In the genomic region with DNA sequence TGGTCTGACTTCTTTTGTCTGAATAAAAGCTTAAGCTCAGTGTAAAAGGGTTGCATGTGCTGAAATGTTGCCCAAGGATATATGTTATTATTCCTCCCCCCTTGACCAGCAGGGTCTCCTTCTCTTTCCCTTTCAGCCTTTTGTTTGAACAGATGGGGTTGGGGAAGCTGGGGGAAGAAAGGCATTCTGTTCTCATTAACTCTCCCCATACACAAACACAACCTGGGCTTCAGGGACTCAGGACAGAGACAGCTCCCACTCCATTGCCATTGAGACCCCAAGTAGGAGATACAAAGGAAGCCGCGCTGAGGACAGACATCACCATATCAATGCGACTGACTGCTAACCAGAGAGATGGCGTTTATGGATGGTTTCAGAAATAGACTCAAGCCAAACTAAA, we compare ENCODE assay signal across 22 mouse cellular contexts. TPM values are rescaled to one million over a fixed set of nuclear protein-coding genes. Genes with fewer than 3 reads are reported as not detected.
DNase-seq lines count a peak whose midpoint lies in the region; ATAC-seq and TF ChIP-seq lines count a peak whose summit lies in the region.
"Had no signal": no experiment of that assay in that cellular context is flagged by ENCODE, and none has a peak within 500 bp of the region (broad histone marks: within the 10 kb centered on the region; RNA-seq: fewer than 3 reads in every experiment).

No protein-coding gene starts in this region.

- no peak for TF ChIP-seq POLR2A in brain, embryonic 14.5 days (IDR thresholded peaks at IDR 0.05; ENCODE audit: borderline replicate concordance, extremely low read depth, insufficient read depth, insufficient read length, poor library complexity, severe bottlenecking)

- no peak overlapping the region for H3K9ac ChIP-seq in hindbrain, embryonic 12.5 days
- no peak overlapping the region for H3K9ac ChIP-seq in neural tube, embryonic 13.5 days
- H3K9ac ChIP-seq in kidney, embryonic 15.5 days = no peak overlapping the region
- H3K9ac ChIP-seq: limb, embryonic 13.5 days had no signal

- H3K9me3 ChIP-seq in hindbrain, embryonic 12.5 days (replicated peaks) = no peaks in the 10 kb centered on the region
- H3K9me3 ChIP-seq in neural tube, embryonic 13.5 days = no peaks in the 10 kb centered on the region; the same call in 1 of the 2 replicates
- H3K9me3 ChIP-seq in kidney, embryonic 15.5 days (replicated peaks) = no peaks in the 10 kb centered on the region
- H3K9me3 ChIP-seq: G1E; limb, embryonic 13.5 days had no signal

- DNase-seq in heart, adult 11 months = peak; percentile 58
- DNase-seq in heart, postnatal 25 days (ENCODE audit: low spot score) = no peak
- DNase-seq in brain, embryonic 14.5 days (ENCODE audit: low read depth) = peak; percentile 78
- no peak for DNase-seq in left cerebral cortex, adult 2 months (ENCODE audit: extremely low spot score in 1 of 2, low spot score in 2 of 2)
- DNase-seq: adrenal gland, postnatal 36 days; cerebellum, postnatal 36 days; gastrocnemius, adult 2 months; heart, postnatal 36 days; kidney, adult 18-20 months; kidney, postnatal 4 days; layer of hippocampus, postnatal 36 days; thymus, postnatal 14 days had no signal

- no peaks in the 10 kb centered on the region for H3K36me3 ChIP-seq in hindbrain, embryonic 12.5 days
- H3K36me3 ChIP-seq in neural tube, embryonic 13.5 days = no peaks in the 10 kb centered on the region
- no peaks in the 10 kb centered on the region for H3K36me3 ChIP-seq in kidney, embryonic 15.5 days
- H3K36me3 ChIP-seq: G1E; limb, embryonic 13.5 days had no signal

- WGBS in hindbrain, embryonic 12.5 days = 5% methylated on average over 4 of the region's 4 CpGs
- WGBS in neural tube, embryonic 13.5 days = 6% methylated on average over 4 of the region's 4 CpGs
- 64% methylated on average over 4 of the region's 4 CpGs for WGBS in kidney, embryonic 15.5 days

- no peak for TF ChIP-seq CTCF in brain, embryonic 14.5 days (IDR thresholded peaks at IDR 0.05; ENCODE audit: borderline replicate concordance, extremely low read depth, insufficient read depth, insufficient read length)
- TF ChIP-seq CTCF in left cerebral cortex, adult 2 months (IDR thresholded peaks at IDR 0.05) = no peak

- no peak overlapping the region for H3K4me2 ChIP-seq in hindbrain, embryonic 12.5 days (replicated peaks)
- H3K4me2 ChIP-seq in neural tube, embryonic 13.5 days = no peak overlapping the region
- H3K4me2 ChIP-seq in kidney, embryonic 15.5 days = no peak overlapping the region
- H3K4me2 ChIP-seq: limb, embryonic 13.5 days had no signal

- intact Hi-C loops in heart, postnatal 25 days (cut with DNase I) = no loop called here
- intact Hi-C loops in left cerebral cortex, adult 2 months (cut with DNase I) = no loop called here

- ATAC-seq in hindbrain, embryonic 12.5 days (ENCODE audit: low FRiP score) = peak; percentile 51; the same call in 1 of the 2 replicates
- ATAC-seq in neural tube, embryonic 13.5 days (ENCODE audit: low read depth) = peak; percentile 52; the same call in 1 of the 2 replicates
- ATAC-seq in frontal cortex, adult (ENCODE audit: low TSS enrichment) = no peak
- no peak for ATAC-seq in kidney, embryonic 15.5 days (replicated peaks; ENCODE audit: low FRiP score)

- H3K27ac ChIP-seq in hindbrain, embryonic 12.5 days = peak overlapping the region; percentile 76
- H3K27ac ChIP-seq in neural tube, embryonic 13.5 days (replicated peaks) = peak overlapping the region; percentile 76
- no peak overlapping the region for H3K27ac ChIP-seq in left cerebral cortex, adult 2 months
- H3K27ac ChIP-seq in kidney, embryonic 15.5 days = no peak overlapping the region
- H3K27ac ChIP-seq: gastrocnemius, adult 2 months; limb, embryonic 13.5 days; macrophage had no signal

- H3K27me3 ChIP-seq in hindbrain, embryonic 12.5 days = no peaks in the 10 kb centered on the region
- H3K27me3 ChIP-seq in neural tube, embryonic 13.5 days = no peaks in the 10 kb centered on the region
- no peaks in the 10 kb centered on the region for H3K27me3 ChIP-seq in kidney, embryonic 15.5 days
- H3K27me3 ChIP-seq: limb, embryonic 13.5 days had no signal

- no peak overlapping the region for H3K4me3 ChIP-seq in hindbrain, embryonic 12.5 days
- no peak overlapping the region for H3K4me3 ChIP-seq in neural tube, embryonic 13.5 days
- H3K4me3 ChIP-seq in left cerebral cortex, adult 2 months = no peak overlapping the region
- no peak overlapping the region for H3K4me3 ChIP-seq in kidney, embryonic 15.5 days (replicated peaks)
- H3K4me3 ChIP-seq: gastrocnemius, adult 2 months; limb, embryonic 13.5 days; myocyte had no signal

- H3K4me1 ChIP-seq in hindbrain, embryonic 12.5 days = peaks cover 36% of the 10 kb centered on the region
- peaks cover 28% of the 10 kb centered on the region for H3K4me1 ChIP-seq in neural tube, embryonic 13.5 days (replicated peaks)
- H3K4me1 ChIP-seq in kidney, embryonic 15.5 days = no peaks in the 10 kb centered on the region
- H3K4me1 ChIP-seq: limb, embryonic 13.5 days had no signal

RNA-seq across cellular contexts. Expression of gene Casq2, which starts 30.3 kb away (rescaled TPM):
- 1,000 to 10,000 TPM; 1,096 to 1,107 TPM for total RNA-seq in heart, postnatal 25 days (2021)
- 1.3 TPM in 2 replicates for polyA plus RNA-seq in brain, embryonic 14.5 days (2012; rRNA removed)
- 1.1 and 5.9 TPM in 2 replicates for polyA plus RNA-seq in hindbrain, embryonic 12.5 days (2016; fragmentation: Nextera tagmentation; extraction: Ambion mirVana)
- polyA plus RNA-seq in neural tube, embryonic 13.5 days (2015; fragmentation: Nextera tagmentation; extraction: Ambion mirVana) = 1.9 and 4.3 TPM in 2 replicates
- 1 to 10 TPM in 1 of 2 experiments, under 1 TPM in 1; 0.68 to 1.4 TPM for total RNA-seq in left cerebral cortex, adult 2 months (2021)
- polyA plus RNA-seq in kidney, embryonic 15.5 days (2015; fragmentation: Nextera tagmentation; extraction: Ambion mirVana) = 6.6 and 11.1 TPM in 2 replicates
- polyA plus RNA-seq: G1E, macrophage had no signal

RNA-seq across cellular contexts. Expression of gene Nhlh2, which starts 46.0 kb away (rescaled TPM):
- total RNA-seq in heart, postnatal 25 days (2021) = not detected
- 32.5 and 40.8 TPM in 2 replicates for polyA plus RNA-seq in brain, embryonic 14.5 days (2012; rRNA removed)
- polyA plus RNA-seq in hindbrain, embryonic 12.5 days (2016; fragmentation: Nextera tagmentation; extraction: Ambion mirVana) = 144 and 164 TPM in 2 replicates
- 72.7 and 75.5 TPM in 2 replicates for polyA plus RNA-seq in neural tube, embryonic 13.5 days (2015; fragmentation: Nextera tagmentation; extraction: Ambion mirVana)
- total RNA-seq in left cerebral cortex, adult 2 months (2021) = under 1 TPM; 0.26 to 0.52 TPM
- not detected in 2 replicates for polyA plus RNA-seq in kidney, embryonic 15.5 days (2015; fragmentation: Nextera tagmentation; extraction: Ambion mirVana)
- total RNA-seq: adrenal gland, postnatal 36 days; gastrocnemius, adult 2 months; heart, postnatal 36 days had no signal
- polyA plus RNA-seq: G1E; liver, embryonic 16.5 days; macrophage; stomach, embryonic 16.5 days had no signal

Comparison
In these comparisons a context has a peak if more than half of its experiments do, and no peak if none do; other contexts are left out.
1. DNase-seq: peak in heart, adult 11 months (single experiment) and brain, embryonic 14.5 days (single experiment); none in heart, postnatal 25 days (single experiment) and left cerebral cortex, adult 2 months (0 of 2).
2. ATAC-seq: peak in hindbrain, embryonic 12.5 days (single experiment) and neural tube, embryonic 13.5 days (single experiment); none in frontal cortex, adult (single experiment) and kidney, embryonic 15.5 days (single experiment).
3. H3K27ac ChIP-seq: peak in hindbrain, embryonic 12.5 days (single experiment) and neural tube, embryonic 13.5 days (single experiment); none in left cerebral cortex, adult 2 months (single experiment) and kidney, embryonic 15.5 days (single experiment).
4. RNA of gene Nhlh2, which starts 46.0 kb away (polyA plus RNA-seq): 144 to 164 TPM in hindbrain, embryonic 12.5 days, 72.7 to 75.5 TPM in neural tube, embryonic 13.5 days and 32.5 to 40.8 TPM in brain, embryonic 14.5 days; not detected in kidney, embryonic 15.5 days; every median in the first group is over 10 times any median in the second.